Mouse (Mus musculus) B cell, adult 62 days (primary cell): ENCODE data around the gene Cyp2c55. TPM values are rescaled to one million over a fixed set of nuclear protein-coding genes. Genes with fewer than 3 reads are reported as not detected.

Experiments used
- total RNA-seq: library from RNA; stranded (reverse); gene quantifications from 4 replicates; pipeline ENCODE4 v1.2.4, GENCODE M21; 2023

Cyp2c55 gene
- not detected in 4 replicates for total RNA-seq

DNA sequence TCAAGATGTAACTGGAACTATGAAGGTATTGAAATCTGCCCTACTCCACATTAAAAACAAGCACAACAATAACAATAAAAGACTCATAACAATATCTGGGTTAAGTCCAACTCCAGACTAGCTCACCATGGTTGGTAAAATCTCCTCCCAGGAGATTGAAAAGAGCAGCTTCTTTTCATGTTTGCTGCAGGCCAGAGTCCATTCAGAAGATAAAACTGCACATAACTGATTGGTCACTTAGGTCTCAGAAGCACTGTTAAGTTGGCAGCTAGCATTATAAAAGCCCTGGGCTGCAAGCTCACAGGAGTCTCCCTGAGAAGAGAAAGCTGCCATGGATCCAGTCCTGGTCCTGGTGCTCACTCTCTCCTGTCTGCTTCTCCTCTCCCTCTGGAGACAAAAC is at the start of gene Cyp2c55:
Gene Cyp2c55, plus strand, starts transcription at position 305 of the 400 bp plus-strand sequence.

GRCm38 (mm10) chr19:39060719-39061118 is 53.9 kb downstream of the Cyp2c55 start, which contains the start of gene Cyp2c65:
Cyp2c65 (plus strand) TSS chr19:39061015.

Other genes with a start within 250 kb of the Cyp2c55 start
- 19.9 to 22.4 TPM (median 20.8 TPM) in 4 replicates for gene Noc3l, start 187.8 kb upstream of the Cyp2c55 start, total RNA-seq
- 3.1 to 4.3 TPM (median 3.8 TPM) in 4 replicates for gene Tbc1d12, start 170.4 kb upstream of the Cyp2c55 start, total RNA-seq
- gene Hells, start 76.1 kb upstream of the Cyp2c55 start, total RNA-seq: 10.5 to 13.9 TPM (median 13.2 TPM) in 4 replicates
- gene Cyp2c65, start 54.0 kb downstream of the Cyp2c55 start, total RNA-seq: not detected in 4 replicates
- not detected in 4 replicates for gene Cyp2c66, start 106.9 kb downstream of the Cyp2c55 start, total RNA-seq